Mouse (Mus musculus): ENCODE measurements around the gene Fam118a. TPM values are rescaled to one million over a fixed set of nuclear protein-coding genes. Genes with fewer than 3 reads are reported as not detected.
"Not testable (repeated sequence)": the region's sequence is repeated elsewhere in the genome, so short reads cannot be mapped to it uniquely, and the experiment has no call there.

Fam118a gene
- 35.0 TPM in 2 replicates for polyA plus RNA-seq (2015; fragmentation: Nextera tagmentation; extraction: Ambion mirVana)

DNA sequence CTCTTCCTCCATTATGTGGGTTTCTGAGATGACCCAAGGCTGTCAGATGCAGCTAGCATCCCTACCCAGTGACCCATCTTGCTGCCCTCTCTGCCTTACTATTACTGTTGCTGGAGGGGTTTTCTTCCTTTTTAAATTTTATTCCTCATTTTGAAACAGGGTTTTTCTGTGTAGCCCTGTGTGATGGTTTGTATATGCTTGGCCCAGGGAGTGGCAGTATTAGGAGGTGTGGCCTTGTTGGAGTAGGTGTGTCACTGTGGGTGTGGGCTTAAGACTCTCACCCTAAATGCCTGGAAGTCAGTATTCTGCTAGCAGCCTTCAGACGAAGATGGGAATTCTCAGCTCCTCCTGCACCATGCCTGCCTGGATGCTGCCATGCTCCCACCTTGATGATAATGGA, at the start of gene Fam118a:
TSS of gene Fam118a (plus strand) at position 301 of the 400 bp plus-strand sequence.
- WGBS = 63% methylated on average over 1 of the region's 1 CpGs
- not testable (repeated sequence) for H3K9me3 ChIP-seq; H3K4me1 ChIP-seq; H3K27ac ChIP-seq; ATAC-seq (ENCODE audit: borderline replicate concordance, extremely low read depth, low FRiP score, low TSS enrichment); H3K4me2 ChIP-seq; H3K4me3 ChIP-seq; H3K27me3 ChIP-seq; H3K36me3 ChIP-seq; H3K9ac ChIP-seq

DNA sequence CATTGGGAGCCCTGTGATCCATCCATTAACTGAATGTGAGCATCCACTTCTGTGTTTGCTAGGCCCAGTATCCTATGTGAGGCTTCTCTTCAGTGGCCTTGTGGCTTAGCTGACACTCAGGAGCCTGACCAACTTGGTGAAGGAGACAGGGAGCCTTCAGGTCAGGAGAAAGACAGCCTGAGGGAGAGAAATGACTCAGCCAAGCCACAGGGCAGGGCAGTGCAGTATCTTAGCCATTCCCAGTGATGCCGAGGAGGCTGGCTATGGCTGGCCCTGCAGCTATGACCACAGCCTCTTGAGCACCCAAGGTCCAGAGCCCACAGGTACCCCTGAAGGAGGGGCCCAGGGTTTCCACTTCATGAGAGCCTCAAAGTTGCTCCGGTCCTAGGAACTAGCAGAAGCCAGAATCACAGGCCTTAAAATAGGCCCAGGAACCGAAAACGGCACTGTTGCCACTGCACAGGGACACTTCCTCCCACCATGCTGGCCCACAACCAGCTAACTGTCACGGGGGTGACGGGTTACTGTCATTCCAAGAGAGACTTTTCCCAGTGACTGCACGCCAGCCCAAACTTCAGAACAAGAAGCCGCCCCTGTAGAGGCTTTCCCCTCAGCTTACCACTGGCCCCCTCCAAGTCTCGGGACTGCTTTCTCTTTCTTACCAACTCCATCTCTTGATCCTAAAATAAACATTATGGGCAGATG, 47.0 kb upstream of the Fam118a start:
- ATAC-seq (ENCODE audit: borderline replicate concordance, extremely low read depth, low FRiP score, low TSS enrichment) = no peak; the same call in 1 of the 2 replicates
- WGBS = 54% methylated on average over 9 of the region's 9 CpGs
- H3K4me2 ChIP-seq = no peak overlapping the region
- H3K36me3 ChIP-seq = no peaks in the 10 kb centered on the region
- H3K4me3 ChIP-seq = no peak overlapping the region
- no peaks in the 10 kb centered on the region for H3K27me3 ChIP-seq
- H3K4me1 ChIP-seq = peaks cover 9% of the 10 kb centered on the region
- H3K27ac ChIP-seq = no peak overlapping the region
- H3K9me3 ChIP-seq = no peaks in the 10 kb centered on the region
- no peak overlapping the region for H3K9ac ChIP-seq

DNA sequence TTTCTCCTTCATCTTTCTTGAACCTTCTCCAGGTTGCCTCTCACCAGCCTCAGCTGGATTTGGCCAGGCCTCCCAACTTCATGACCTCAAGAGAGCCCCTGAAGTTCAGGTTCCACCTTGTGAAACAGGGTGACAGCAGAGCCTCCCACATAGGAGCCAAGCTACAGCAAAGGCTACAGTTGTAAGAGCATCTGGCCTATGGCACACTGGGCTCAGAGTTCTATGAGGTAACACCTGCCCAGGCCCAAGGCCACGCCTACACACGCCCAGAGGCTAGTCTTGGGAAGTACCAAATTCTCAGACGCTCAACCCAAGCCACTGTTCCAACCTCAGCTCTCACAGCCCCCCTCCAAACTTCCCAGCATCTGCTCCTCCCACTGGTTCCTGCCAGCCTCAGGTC, 45.9 kb upstream of the Fam118a start:
- H3K27me3 ChIP-seq = no peaks in the 10 kb centered on the region
- H3K36me3 ChIP-seq = no peaks in the 10 kb centered on the region
- 75% methylated on average over 3 of the region's 3 CpGs for WGBS
- peaks cover 12% of the 10 kb centered on the region for H3K4me1 ChIP-seq
- H3K9me3 ChIP-seq = no peaks in the 10 kb centered on the region
- no peak overlapping the region for H3K9ac ChIP-seq
- H3K27ac ChIP-seq = no peak overlapping the region
- no peak overlapping the region for H3K4me3 ChIP-seq
- no peak overlapping the region for H3K4me2 ChIP-seq
- ATAC-seq (ENCODE audit: borderline replicate concordance, extremely low read depth, low FRiP score, low TSS enrichment) = no peak

DNA sequence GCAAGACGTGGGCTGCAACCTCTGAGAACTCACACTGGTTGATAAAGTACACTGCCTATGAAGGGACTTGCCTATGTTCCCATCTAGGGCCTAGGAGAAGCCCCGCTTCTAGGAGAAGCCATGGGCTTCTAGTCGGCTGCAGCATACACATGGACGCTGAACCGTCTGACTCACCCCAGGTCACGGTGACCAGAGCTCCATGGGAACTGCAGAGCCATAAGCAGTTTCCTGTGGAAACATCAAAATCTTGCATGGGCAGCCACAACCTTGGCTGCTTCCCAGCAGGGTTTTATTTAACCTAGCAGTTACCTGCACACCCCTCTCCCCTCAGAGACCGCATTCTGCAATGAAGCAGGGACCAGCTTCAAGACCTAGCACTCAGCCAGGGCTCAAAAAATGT, 45.0 kb upstream of the Fam118a start:
- WGBS = 66% methylated on average over 7 of the region's 7 CpGs
- Histone ChIP-seq H3K36me3 (no peaks in the 10 kb centered on the region), H3K9ac (no peak overlapping the region), H3K4me1 (peaks cover 17% of the 10 kb centered on the region), H3K9me3 (no peaks in the 10 kb centered on the region), H3K27ac (no peak overlapping the region), H3K4me2 (no peak overlapping the region), H3K4me3 (no peak overlapping the region), H3K27me3 (no peaks in the 10 kb centered on the region)
- no peak for ATAC-seq (ENCODE audit: borderline replicate concordance, extremely low read depth, low FRiP score, low TSS enrichment)

DNA sequence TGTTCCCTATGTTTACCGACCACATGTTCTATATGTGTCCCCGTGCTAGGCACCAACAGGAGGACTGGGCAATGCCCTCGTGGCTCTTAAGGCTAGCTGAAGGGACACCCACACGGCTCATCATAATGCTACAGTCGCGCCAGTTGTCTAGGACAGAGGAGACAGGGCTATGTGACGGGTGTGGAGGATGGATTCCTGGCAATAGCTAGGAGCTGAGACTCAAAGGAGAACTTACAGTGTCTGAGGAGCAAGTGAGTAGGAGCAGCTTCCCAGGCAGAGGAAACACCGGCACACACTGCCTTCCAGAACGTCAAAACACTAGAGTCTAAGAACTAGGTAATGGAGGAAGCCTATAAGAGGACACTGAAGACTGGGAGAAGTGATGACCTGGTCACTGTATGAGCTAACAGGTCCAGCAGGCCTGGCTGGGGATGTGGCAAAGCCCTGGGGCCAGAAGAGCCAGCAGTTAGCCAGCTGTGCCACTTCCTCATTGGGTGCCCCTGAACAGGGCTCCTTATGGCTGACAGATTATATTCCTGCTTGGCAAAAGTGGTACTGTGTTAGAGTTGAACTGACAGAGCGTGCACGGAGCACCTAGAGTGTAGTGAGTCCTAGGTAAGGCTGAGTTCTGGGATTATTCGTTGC, 43.1 kb upstream of the Fam118a start:
- no peak for ATAC-seq (ENCODE audit: borderline replicate concordance, extremely low read depth, low FRiP score, low TSS enrichment)
- H3K9me3 ChIP-seq = no peaks in the 10 kb centered on the region
- no peak overlapping the region for H3K27ac ChIP-seq
- 87% methylated on average over 12 of the region's 12 CpGs for WGBS
- H3K4me2 ChIP-seq = no peak overlapping the region
- peaks cover 17% of the 10 kb centered on the region for H3K4me1 ChIP-seq
- H3K36me3 ChIP-seq = no peaks in the 10 kb centered on the region
- H3K27me3 ChIP-seq = no peaks in the 10 kb centered on the region
- no peak overlapping the region for H3K4me3 ChIP-seq
- H3K9ac ChIP-seq = no peak overlapping the region

DNA sequence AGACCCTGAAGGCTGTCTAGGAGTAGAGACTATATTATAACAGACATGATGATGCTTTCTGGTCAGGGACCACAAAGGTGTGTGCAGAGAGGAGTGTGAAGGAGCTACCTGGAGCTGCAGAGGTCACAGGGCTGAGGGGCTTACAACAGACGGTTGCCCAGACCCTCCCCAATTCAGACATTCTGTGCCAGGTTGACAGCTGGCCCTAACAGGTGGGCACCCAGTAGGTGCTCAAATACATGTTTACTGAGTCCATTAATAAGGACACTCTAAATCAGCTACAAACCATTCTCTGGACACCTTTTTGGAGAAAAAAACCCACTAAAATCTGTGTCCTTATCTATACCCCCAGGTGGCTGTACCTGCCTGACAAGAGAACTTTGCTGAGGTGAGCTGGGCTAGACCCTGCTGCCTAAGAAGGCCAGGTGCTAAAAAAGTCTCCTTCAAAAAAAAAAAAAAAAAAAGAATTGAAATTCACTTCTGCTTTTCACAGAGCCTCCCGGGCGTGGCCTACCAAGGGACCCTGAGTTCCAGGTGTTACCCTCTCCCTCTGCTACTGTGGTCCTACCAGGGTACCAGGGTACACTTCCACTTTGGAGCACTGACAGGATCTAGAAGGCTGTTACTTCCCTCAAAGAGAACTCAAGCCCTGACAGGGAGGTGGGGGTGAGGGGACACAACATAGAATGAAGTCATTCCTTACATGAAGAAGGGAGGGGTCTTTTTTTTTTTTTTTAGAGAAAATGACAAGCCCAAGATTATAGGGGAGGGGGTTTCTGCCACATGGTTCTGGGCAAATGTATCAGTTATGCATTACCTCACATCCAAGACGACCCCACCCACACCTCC, 42.4 kb upstream of the Fam118a start:
- Histone ChIP-seq H3K9me3 (no peaks in the 10 kb centered on the region), H3K4me3 (peak overlapping the region; percentile 73), H3K4me1 (peaks cover 17% of the 10 kb centered on the region), H3K4me2 (peak overlapping the region; percentile 85), H3K9ac (peak overlapping the region; percentile 78), H3K36me3 (no peaks in the 10 kb centered on the region), H3K27me3 (no peaks in the 10 kb centered on the region), H3K27ac (no peak overlapping the region)
- no peak for ATAC-seq (ENCODE audit: borderline replicate concordance, extremely low read depth, low FRiP score, low TSS enrichment)
- WGBS = 62% methylated on average over 4 of the region's 4 CpGs

DNA sequence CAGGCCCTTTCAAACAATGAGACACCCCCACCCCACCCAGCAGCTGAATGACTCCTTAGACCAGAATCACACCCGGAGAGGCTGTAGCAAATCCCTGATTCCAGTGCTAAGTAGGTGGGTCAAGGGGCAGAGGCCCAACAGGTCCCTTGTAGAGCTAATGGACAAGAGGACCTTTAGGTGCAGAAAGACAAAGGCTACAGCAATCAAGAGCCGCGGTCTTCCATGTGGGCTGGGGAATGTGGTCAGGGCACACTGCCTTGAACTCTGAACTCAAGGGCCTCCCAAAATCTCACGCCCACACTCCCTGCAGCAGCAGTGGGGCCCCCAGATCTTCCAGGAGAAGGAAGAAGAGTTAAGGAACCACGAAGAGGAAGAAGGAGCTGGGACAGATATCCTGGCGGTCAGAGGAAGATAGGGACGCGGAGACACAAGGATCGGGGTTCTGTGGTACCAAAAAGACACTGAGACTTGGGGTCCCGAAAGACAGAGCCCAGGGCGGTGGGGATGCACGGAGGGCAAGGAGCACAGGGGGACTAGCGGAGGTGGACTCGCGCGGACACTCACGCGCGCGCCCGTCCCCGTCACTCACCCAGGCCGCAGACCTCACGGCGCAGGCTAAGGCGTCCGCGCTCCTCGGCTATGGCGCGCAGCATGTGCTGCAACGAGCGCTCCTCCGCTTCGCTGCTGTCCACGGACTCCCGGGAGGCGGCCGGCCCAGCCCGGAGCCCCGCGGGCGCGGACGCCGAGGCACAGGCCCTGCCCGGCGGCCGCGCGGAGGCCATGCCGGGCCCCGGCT, 41.5 kb upstream of the Fam118a start:
- no peaks in the 10 kb centered on the region for H3K9me3 ChIP-seq
- peak overlapping the region; percentile 85 for H3K4me2 ChIP-seq
- WGBS = 0% methylated on average over 42 of the region's 53 CpGs
- H3K9ac ChIP-seq = peak overlapping the region; percentile 78
- peak overlapping the region; percentile 18; the same call in 1 of the 2 replicates for H3K27ac ChIP-seq
- H3K27me3 ChIP-seq = no peaks in the 10 kb centered on the region
- peaks cover 17% of the 10 kb centered on the region for H3K4me1 ChIP-seq
- H3K36me3 ChIP-seq = no peaks in the 10 kb centered on the region
- peak; percentile 48; the same call in 1 of the 2 replicates for ATAC-seq (ENCODE audit: borderline replicate concordance, extremely low read depth, low FRiP score, low TSS enrichment)
- peak overlapping the region; percentile 73 for H3K4me3 ChIP-seq

DNA sequence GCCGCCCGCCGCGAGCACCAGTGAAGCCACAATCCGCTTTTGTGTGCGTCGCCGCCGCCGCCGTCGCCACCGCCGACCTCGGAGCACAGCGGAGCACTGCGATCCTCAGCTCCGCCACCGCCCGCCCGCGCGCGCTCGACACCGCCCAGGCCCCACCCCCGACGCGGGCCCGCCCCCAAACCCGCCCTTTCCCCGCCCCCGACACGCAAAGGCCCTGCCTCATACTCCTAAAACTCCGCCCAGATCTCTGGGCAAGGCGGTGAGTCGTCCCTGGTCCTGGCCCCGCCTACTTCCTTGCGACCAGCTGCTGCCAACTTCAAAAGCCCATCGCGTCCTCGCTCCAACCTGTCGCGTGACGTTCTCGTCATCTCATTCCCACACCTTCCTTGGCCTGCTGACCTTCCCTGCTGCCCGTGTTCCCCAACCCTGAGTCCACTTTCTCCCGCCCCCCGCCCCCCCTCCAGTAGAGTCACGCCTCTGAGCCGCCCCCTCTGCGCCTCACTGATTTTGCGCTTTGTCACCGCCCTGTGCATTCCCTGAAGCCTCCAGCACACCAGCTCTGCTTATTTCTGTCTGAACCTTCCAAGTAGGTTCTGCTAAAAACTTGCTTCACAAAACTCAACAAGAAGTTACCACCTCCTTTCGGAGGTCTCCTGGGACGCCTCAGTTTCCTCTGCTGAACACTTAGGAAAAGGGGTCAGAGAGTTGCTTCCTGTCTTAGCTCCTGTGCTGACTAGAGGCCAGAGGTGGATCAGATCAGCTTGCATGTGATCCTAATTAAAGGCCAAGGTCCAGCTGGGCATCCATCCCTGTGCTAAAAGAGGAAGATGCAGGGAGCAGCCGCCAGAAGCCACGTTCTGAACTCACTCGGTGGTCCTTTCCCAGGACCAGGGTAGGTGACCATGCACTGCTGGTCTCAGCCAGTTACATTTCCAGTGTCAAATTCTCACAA, 40.6 kb upstream of the Fam118a start, which contains the start of gene 5031439G07Rik:
TSS of gene 5031439G07Rik (minus strand) at position 678 of the 952 bp plus-strand sequence.
- H3K4me3 ChIP-seq = peak within 1 kb of the TSS; percentile 73
- H3K27me3 ChIP-seq = no peaks in the 10 kb centered on the region
- 2% methylated on average over 38 of the region's 59 CpGs for WGBS
- H3K4me2 ChIP-seq = peak within 1 kb of the TSS; percentile 85
- no peaks in the 10 kb centered on the region for H3K9me3 ChIP-seq
- H3K36me3 ChIP-seq = no peaks in the 10 kb centered on the region
- peak within 1 kb of the TSS; percentile 78 for H3K9ac ChIP-seq
- peaks cover 15% of the 10 kb centered on the region for H3K4me1 ChIP-seq
- ATAC-seq (ENCODE audit: borderline replicate concordance, extremely low read depth, low FRiP score, low TSS enrichment) = peak; percentile 92
- peak within 1 kb of the TSS; percentile 29 for H3K27ac ChIP-seq

DNA sequence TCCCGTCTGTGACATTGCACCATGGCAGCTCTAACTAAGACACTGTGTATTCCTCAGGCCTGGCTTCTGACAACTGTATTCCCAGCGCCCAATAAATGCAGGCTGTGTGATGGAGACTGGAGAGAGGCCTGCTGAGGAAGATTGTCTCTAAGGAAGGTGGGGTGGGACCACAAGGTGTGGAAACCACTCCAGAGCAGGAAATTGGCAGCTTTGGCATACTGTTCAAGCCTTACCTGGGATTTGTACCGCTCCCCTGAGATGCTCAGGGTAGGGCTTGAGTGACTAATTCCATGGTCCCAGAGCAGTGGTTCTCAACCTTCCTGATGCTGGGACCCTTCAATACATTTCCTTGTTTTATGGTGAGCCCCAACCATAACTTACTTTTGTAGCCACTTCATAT, 39.6 kb upstream of the Fam118a start:
- Histone ChIP-seq H3K9me3 (no peaks in the 10 kb centered on the region), H3K27ac (no peak overlapping the region), H3K27me3 (no peaks in the 10 kb centered on the region), H3K9ac (no peak overlapping the region), H3K4me1 (peaks cover 15% of the 10 kb centered on the region), H3K36me3 (no peaks in the 10 kb centered on the region), H3K4me3 (no peak overlapping the region), H3K4me2 (no peak overlapping the region)
- WGBS = 66% methylated on average over 3 of the region's 3 CpGs
- ATAC-seq (ENCODE audit: borderline replicate concordance, extremely low read depth, low FRiP score, low TSS enrichment) = no peak

DNA sequence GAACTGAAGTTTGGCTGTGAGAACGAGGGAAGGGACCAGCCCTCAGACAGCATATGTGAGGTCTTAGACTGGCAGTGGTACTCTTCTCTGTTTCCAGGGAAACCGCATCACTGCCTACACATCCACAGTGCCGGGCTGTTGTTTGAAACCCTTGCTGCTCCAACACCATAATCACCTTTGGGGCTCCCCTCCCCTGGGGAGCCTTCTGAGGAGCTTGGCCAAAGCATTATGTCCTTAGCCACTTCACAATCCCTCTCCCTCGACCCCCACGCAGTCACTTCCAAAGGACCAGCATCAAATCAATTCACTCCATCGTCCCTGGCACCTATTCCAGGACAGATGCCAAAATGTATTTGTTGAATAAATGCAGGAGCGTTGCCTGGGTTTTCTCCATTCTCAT, 39.0 kb upstream of the Fam118a start:
- no peaks in the 10 kb centered on the region for H3K36me3 ChIP-seq
- H3K4me3 ChIP-seq = no peak overlapping the region
- no peak for ATAC-seq (ENCODE audit: borderline replicate concordance, extremely low read depth, low FRiP score, low TSS enrichment)
- no peaks in the 10 kb centered on the region for H3K9me3 ChIP-seq
- H3K27ac ChIP-seq = no peak overlapping the region
- peaks cover 15% of the 10 kb centered on the region for H3K4me1 ChIP-seq
- no peak overlapping the region for H3K4me2 ChIP-seq
- no peaks in the 10 kb centered on the region for H3K27me3 ChIP-seq
- 65% methylated on average over 7 of the region's 7 CpGs for WGBS
- no peak overlapping the region for H3K9ac ChIP-seq

Measured in lung, embryonic 15.5 days (tissue).